Mouse (Mus musculus) megakaryocyte, adult 5-6 weeks (primary cell): ENCODE data around the gene Zfyve26. TPM values are rescaled to one million over a fixed set of nuclear protein-coding genes. Genes with fewer than 3 reads are reported as not detected.

Source experiments
- total RNA-seq, 2 experiments: library from RNA; stranded (forward) in 1 of 2; stranded (reverse) in 1 of 2; fragments of 153-499, 151-499 nt in 1 of 2; fragments of 221-1000, 200-1000 nt in 1 of 2; gene quantifications; 2 replicates each; pipeline versions ENCODE4 v1.2.3 to v1.2.4; 2015 to 2017

The Zfyve26 gene
- total RNA-seq, 2 experiments from 2014 or later, result 19.7 to 41.6 TPM

Other genes starting within 250 kb of the Zfyve26 start
- gene Pigh, start 206.7 kb downstream of the Zfyve26 start, total RNA-seq (2015), result 17.5 and 18.2 TPM in 2 replicates
- gene Pigh, start 206.7 kb downstream of the Zfyve26 start, total RNA-seq (2017), result 17.0 and 18.5 TPM in 2 replicates
- 11.9 and 15.8 TPM in 2 replicates for gene Arg2, start 165.5 kb downstream of the Zfyve26 start, total RNA-seq (2015)
- gene Arg2, start 165.5 kb downstream of the Zfyve26 start, total RNA-seq (2017), result 5.3 and 6.8 TPM in 2 replicates
- gene Vti1b, start 123.6 kb downstream of the Zfyve26 start, total RNA-seq (2015), result 17.5 and 17.7 TPM in 2 replicates
- gene Vti1b, start 123.6 kb downstream of the Zfyve26 start, total RNA-seq (2017), result 192 and 195 TPM in 2 replicates
- 10.1 and 12.7 TPM in 2 replicates for gene Rdh11, start 104.0 kb downstream of the Zfyve26 start, total RNA-seq (2015)
- 12.5 and 13.1 TPM in 2 replicates for gene Rdh11, start 104.0 kb downstream of the Zfyve26 start, total RNA-seq (2017)
- 14.8 and 21.4 TPM in 2 replicates for gene Rdh12, start 87.4 kb downstream of the Zfyve26 start, total RNA-seq (2015)
- 15.5 and 17.2 TPM in 2 replicates for gene Rdh12, start 87.4 kb downstream of the Zfyve26 start, total RNA-seq (2017)
- gene Rad51b, start 978 bp upstream of the Zfyve26 start, total RNA-seq (2015), result 3.2 and 5.9 TPM in 2 replicates
- 7.1 TPM in 2 replicates for gene Rad51b, start 978 bp upstream of the Zfyve26 start, total RNA-seq (2017)